Mouse (Mus musculus): ENCODE measurements around the gene Apela.

- TF ChIP-seq PAX5 (IDR thresholded peaks at IDR 0.05; ENCODE audit: low read length) = no peak
- TF ChIP-seq ETS1 (conservative IDR thresholded peaks at IDR 0.05; ENCODE audit: low read depth, low read length) = no peak
- TF ChIP-seq SMC3 (IDR thresholded peaks at IDR 0.05; ENCODE audit: low read depth, low read length) = no peak
- TF ChIP-seq USF1 (IDR thresholded peaks at IDR 0.05; ENCODE audit: low read depth, low read length) = no peak
- no peak for TF ChIP-seq POLR2AphosphoS2 (IDR thresholded peaks at IDR 0.05; ENCODE audit: low read depth, low read length)
- TF ChIP-seq EP300 (IDR thresholded peaks at IDR 0.05; ENCODE audit: low read length) = no peak
- no peak for TF ChIP-seq CTCF (conservative IDR thresholded peaks at IDR 0.05 in 1 of 2, IDR thresholded peaks at IDR 0.05 in 1 of 2; ENCODE audit: low read depth in 2 of 2, low read length in 2 of 2)
- TF ChIP-seq ZNF384 (IDR thresholded peaks at IDR 0.05; ENCODE audit: low read depth, low read length) = no peak
- TF ChIP-seq POLR2A (IDR thresholded peaks at IDR 0.05; ENCODE audit: low read depth, low read length) = no peak
- TF ChIP-seq IRF4 (IDR thresholded peaks at IDR 0.05; ENCODE audit: low read depth, low read length) = no peak
- TF ChIP-seq ZMIZ1 (IDR thresholded peaks at IDR 0.05; ENCODE audit: low read depth, low read length) = no peak
- TF ChIP-seq HCFC1 (IDR thresholded peaks at IDR 0.05; ENCODE audit: low read depth, low read length) = no peak
- TF ChIP-seq MEF2A (IDR thresholded peaks at IDR 0.05; ENCODE audit: borderline replicate concordance, low read depth, low read length) = no peak
Observed at GRCm38 (mm10) chr8:65030735-65031485, 6.2 kb downstream of the Apela start.
